Mouse (Mus musculus): ENCODE measurements at regions not wholly inside any gene's neighbourhood (a gene's known extent, or its start where the extent isn't known, plus 50 kb on each side); places are given as distances from the start of the nearest gene placed in this dataset.
A peak's percentile ranks its signal among the peaks of the same experiment; 100 is the strongest.

DNA sequence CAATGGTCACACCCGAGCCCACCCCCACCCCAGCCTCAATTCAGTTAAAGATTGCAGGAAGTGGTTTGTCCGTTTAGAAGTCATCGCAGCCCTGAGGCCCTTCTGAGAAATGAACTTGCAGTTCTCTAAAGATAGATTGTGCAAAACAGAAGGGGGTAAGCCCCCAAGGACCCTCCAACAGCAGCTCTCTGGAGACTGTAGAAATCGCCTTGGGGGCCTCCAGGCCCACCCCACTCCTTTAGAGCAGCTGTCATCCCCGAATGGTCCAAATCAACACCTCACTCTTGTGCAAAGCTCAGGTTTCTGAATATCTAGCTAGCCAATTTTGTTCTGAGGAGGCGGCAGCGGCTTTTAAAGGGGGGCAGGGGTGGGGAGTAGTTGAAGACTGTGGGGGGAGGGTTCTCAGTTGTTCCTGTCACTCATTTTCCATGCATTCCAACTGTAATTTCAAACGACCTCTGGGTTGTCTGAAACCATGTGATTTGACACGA, 186.9 kb downstream of the Gsdmc2 start:
- Histone ChIP-seq H3K4me3 (ENCODE audit: extremely low read depth, insufficient read depth, insufficient read length) (no peak overlapping the region), H3K36me3 (ENCODE audit: control insufficient read depth, insufficient read depth, low read length) (no peaks in the 10 kb centered on the region), H3K4me1 (ENCODE audit: control insufficient read depth, insufficient read depth, insufficient read length) (peaks cover 3% of the 10 kb centered on the region; the same call in 1 of the 2 replicates), H3K27ac (ENCODE audit: insufficient read depth, low read length) (no peak overlapping the region), H3K27me3 (ENCODE audit: control insufficient read depth, insufficient read depth, low read length) (no peaks in the 10 kb centered on the region)
- no peak for DNase-seq (ENCODE audit: low read depth in 1 of 2, low spot score in 2 of 2)
- TF ChIP-seq CTCF (IDR thresholded peaks at IDR 0.05; ENCODE audit: extremely low read depth, insufficient read depth, insufficient read length, insufficient replicate concordance) (no peak), POLR2A (IDR thresholded peaks at IDR 0.05; ENCODE audit: low read depth, low read length) (no peak)
- WGBS, result 10% methylated on average over 9 of the region's 9 CpGs

DNA sequence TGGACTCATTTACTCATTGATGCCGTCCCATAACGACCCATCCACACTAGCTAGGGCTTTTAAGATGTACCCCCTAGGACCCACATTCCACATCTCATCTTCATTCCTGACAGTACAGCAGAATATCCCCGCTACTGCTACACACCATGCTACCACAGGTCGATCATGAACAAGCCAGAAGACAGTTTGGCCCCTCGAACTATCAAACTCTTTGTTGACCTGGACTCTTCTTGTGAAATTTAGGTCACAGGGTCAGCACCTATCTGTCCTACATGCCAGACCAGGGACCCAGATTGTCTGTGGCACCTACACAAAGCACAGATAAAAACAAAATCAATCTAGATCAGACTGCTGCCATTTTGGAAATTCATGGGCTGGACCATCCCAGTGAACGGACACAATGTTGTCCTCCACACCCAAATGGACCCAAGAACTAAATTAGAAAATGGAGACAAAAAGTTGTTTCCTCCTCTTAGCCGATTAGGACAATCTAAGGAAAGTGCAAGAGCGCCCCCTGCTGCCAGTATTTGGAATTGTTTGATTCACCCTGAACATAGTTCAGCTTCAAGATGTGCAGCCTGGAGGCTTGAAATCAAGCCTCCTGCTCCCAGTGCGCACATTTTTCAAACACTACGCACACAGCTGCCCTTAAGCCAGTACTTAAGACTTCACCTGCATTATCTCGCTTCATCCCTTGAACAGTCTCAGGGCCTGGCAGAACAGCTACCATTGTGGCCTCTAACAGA, 192.6 kb downstream of the Gsdmc2 start:
- Histone ChIP-seq H3K36me3 (ENCODE audit: control insufficient read depth, insufficient read depth, low read length) (no peaks in the 10 kb centered on the region), H3K4me3 (ENCODE audit: extremely low read depth, insufficient read depth, insufficient read length) (no peak overlapping the region), H3K27ac (ENCODE audit: insufficient read depth, low read length) (no peak overlapping the region), H3K4me1 (ENCODE audit: control insufficient read depth, insufficient read depth, insufficient read length) (no peaks in the 10 kb centered on the region), H3K27me3 (ENCODE audit: control insufficient read depth, insufficient read depth, low read length) (no peaks in the 10 kb centered on the region)
- TF ChIP-seq POLR2A (IDR thresholded peaks at IDR 0.05; ENCODE audit: low read depth, low read length) (no peak), CTCF (IDR thresholded peaks at IDR 0.05; ENCODE audit: extremely low read depth, insufficient read depth, insufficient read length, insufficient replicate concordance) (peak; percentile 38; the same call in 1 of the 2 replicates)
- WGBS, result 33% methylated on average over 11 of the region's 11 CpGs
- peak; percentile 35 to 75 for DNase-seq (ENCODE audit: low read depth in 1 of 2, low spot score in 2 of 2)

DNA sequence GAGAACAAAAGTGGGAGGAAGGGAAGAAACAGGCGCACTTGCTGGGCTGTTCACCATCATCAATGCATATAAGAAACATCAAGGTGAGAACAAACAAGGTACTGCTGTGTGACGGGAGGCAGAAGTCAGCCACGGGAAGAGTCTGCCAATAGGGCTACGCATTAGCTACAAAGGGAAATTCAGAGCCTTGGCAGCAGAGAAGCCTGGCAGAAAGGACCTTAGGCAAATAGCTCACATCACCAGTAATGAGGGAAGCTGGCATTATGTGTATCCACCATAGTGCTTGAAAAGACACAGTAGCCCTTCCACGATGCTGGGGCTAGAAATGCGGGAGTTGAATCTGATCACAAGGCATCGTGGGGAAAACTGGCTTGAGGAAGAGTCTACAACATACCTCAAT, 193.9 kb downstream of the Gsdmc2 start:
- H3K4me1 ChIP-seq (ENCODE audit: control insufficient read depth, insufficient read depth, insufficient read length), result no peaks in the 10 kb centered on the region
- no peaks in the 10 kb centered on the region for H3K36me3 ChIP-seq (ENCODE audit: control insufficient read depth, insufficient read depth, low read length)
- TF ChIP-seq POLR2A (IDR thresholded peaks at IDR 0.05; ENCODE audit: low read depth, low read length), result no peak
- no peak for TF ChIP-seq CTCF (IDR thresholded peaks at IDR 0.05; ENCODE audit: extremely low read depth, insufficient read depth, insufficient read length, insufficient replicate concordance)
- no peak for DNase-seq (ENCODE audit: low read depth in 1 of 2, low spot score in 2 of 2)
- no peaks in the 10 kb centered on the region for H3K27me3 ChIP-seq (ENCODE audit: control insufficient read depth, insufficient read depth, low read length)
- H3K4me3 ChIP-seq (ENCODE audit: extremely low read depth, insufficient read depth, insufficient read length), result no peak overlapping the region
- H3K27ac ChIP-seq (ENCODE audit: insufficient read depth, low read length), result no peak overlapping the region
- 92% methylated on average over 7 of the region's 7 CpGs for WGBS

DNA sequence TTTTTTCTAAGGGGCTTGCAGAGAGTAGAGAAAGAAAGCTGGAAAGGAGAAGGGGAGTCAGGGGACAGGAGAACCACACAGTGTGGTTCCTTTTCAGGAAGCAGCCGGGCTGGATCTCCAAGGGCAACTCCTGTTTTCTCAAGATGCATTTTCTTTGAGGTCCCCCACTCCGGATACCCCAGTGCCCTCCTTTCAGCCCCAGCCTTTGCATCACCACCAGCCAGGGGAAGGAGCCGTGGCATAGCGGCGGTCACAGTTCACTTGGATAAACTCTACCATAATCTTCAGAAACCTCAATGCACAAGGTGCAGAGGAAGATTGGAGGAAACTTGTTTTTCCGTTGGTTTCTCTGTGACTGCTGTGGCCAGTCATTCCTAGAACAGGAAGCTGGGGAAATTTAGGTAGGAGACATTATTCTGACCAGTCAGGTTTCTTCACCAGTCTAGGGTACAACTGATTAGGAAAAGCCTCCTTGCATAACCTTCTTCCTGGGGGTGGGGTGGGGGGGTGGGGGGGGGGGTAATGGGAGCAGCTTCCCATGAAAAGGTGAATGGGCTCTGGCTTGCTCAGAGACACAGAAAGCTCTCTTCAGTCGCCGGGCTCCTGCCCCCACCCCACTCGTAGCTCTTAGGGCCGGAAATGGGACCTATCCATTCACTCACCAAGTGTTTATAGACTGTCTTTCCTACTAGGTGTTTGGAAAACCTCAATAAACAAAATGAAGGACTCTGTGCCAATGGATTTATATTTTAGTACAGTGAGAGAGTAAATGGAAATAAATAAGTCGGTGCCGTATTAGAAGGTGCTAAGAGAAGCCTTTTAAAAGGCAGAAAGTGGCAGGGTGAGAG, 196.6 kb downstream of the Gsdmc2 start:
- no peak for DNase-seq (ENCODE audit: low read depth in 1 of 2, low spot score in 2 of 2)
- no peaks in the 10 kb centered on the region for H3K27me3 ChIP-seq (ENCODE audit: control insufficient read depth, insufficient read depth, low read length)
- H3K4me1 ChIP-seq (ENCODE audit: control insufficient read depth, insufficient read depth, insufficient read length), result no peaks in the 10 kb centered on the region
- TF ChIP-seq CTCF (IDR thresholded peaks at IDR 0.05; ENCODE audit: extremely low read depth, insufficient read depth, insufficient read length, insufficient replicate concordance), result no peak
- TF ChIP-seq POLR2A (IDR thresholded peaks at IDR 0.05; ENCODE audit: low read depth, low read length), result no peak
- no peaks in the 10 kb centered on the region for H3K36me3 ChIP-seq (ENCODE audit: control insufficient read depth, insufficient read depth, low read length)
- no peak overlapping the region for H3K4me3 ChIP-seq (ENCODE audit: extremely low read depth, insufficient read depth, insufficient read length)
- H3K27ac ChIP-seq (ENCODE audit: insufficient read depth, low read length), result no peak overlapping the region
- 18% methylated on average over 12 of the region's 12 CpGs for WGBS

DNA sequence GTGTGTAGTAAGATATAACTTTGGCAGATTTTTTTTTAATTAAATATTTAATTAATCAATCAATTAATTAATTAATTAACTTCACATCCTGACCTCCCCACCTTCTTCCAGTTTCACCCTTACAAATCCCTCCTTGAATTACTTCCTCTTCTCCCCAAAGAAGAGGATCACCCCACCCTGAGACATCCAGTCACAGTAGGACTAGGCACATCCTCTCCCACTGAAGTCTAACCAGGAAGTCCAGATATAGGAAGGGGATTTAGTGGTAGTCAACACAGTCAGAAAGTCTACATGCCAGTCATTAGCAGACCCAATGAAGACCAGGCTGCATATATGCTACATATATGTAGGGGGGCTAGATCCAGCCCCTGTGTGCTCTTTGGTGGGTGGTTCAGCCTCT, 220.2 kb downstream of the Gsdmc2 start:
- H3K27me3 ChIP-seq (ENCODE audit: control insufficient read depth, insufficient read depth, low read length), result no peaks in the 10 kb centered on the region
- no peaks in the 10 kb centered on the region for H3K36me3 ChIP-seq (ENCODE audit: control insufficient read depth, insufficient read depth, low read length)
- TF ChIP-seq POLR2A (IDR thresholded peaks at IDR 0.05; ENCODE audit: low read depth, low read length), result no peak
- no peak for TF ChIP-seq CTCF (IDR thresholded peaks at IDR 0.05; ENCODE audit: extremely low read depth, insufficient read depth, insufficient read length, insufficient replicate concordance)
- no peak for DNase-seq (ENCODE audit: low read depth in 1 of 2, low spot score in 2 of 2)
- H3K4me1 ChIP-seq (ENCODE audit: control insufficient read depth, insufficient read depth, insufficient read length), result no peaks in the 10 kb centered on the region
- no peak overlapping the region for H3K4me3 ChIP-seq (ENCODE audit: extremely low read depth, insufficient read depth, insufficient read length)
- H3K27ac ChIP-seq (ENCODE audit: insufficient read depth, low read length), result no peak overlapping the region

DNA sequence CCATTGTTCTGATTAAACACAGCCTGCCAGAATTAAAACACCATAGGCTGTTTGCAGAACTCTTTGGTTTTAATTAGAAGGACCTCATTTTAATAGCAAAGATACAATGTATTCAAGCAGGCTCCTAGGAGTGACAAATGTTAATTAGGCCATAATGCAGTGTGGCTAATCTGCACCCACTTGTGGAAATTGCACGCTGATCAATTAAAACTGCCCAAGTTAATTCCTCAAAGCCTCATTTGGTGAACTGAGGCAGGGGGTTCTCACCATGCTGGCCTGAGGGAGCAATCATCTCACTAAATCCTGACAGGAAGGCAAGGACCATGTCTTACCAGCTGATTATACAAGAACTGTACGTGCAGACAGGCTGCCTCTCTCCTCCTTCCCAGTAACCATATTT, 220.7 kb downstream of the Gsdmc2 start:
- H3K27me3 ChIP-seq (ENCODE audit: control insufficient read depth, insufficient read depth, low read length), result no peaks in the 10 kb centered on the region
- H3K27ac ChIP-seq (ENCODE audit: insufficient read depth, low read length), result no peak overlapping the region
- DNase-seq (ENCODE audit: low read depth in 1 of 2, low spot score in 2 of 2), result no peak
- TF ChIP-seq POLR2A (IDR thresholded peaks at IDR 0.05; ENCODE audit: low read depth, low read length) (no peak), CTCF (IDR thresholded peaks at IDR 0.05; ENCODE audit: extremely low read depth, insufficient read depth, insufficient read length, insufficient replicate concordance) (no peak)
- WGBS, result 90% methylated on average over 2 of the region's 2 CpGs
- no peak overlapping the region for H3K4me3 ChIP-seq (ENCODE audit: extremely low read depth, insufficient read depth, insufficient read length)
- H3K4me1 ChIP-seq (ENCODE audit: control insufficient read depth, insufficient read depth, insufficient read length), result no peaks in the 10 kb centered on the region
- no peaks in the 10 kb centered on the region for H3K36me3 ChIP-seq (ENCODE audit: control insufficient read depth, insufficient read depth, low read length)

Measured in spleen, adult 2 months (tissue).